In genomic region chr1:157183043-157183442, GRCm38 (mm10) we compare ENCODE assay signal across 19 mouse cellular contexts.
DNase-seq lines count a peak whose midpoint lies in the region; ATAC-seq lines count a peak whose summit lies in the region.
"Had no signal": no experiment of that assay in that cellular context is flagged by ENCODE, and none has a peak within 500 bp of the region (broad histone marks: within the 10 kb centered on the region; RNA-seq: fewer than 3 reads in every experiment).

No protein-coding gene starts in this region.

- no peak overlapping the region for H3K4me3 ChIP-seq in limb, embryonic 10.5 days
- H3K4me3 ChIP-seq in heart, embryonic 11.5 days (ENCODE audit: low read depth, low read length), result no peak overlapping the region
- H3K4me3 ChIP-seq: embryonic facial prominence, embryonic 13.5 days; gastrocnemius, adult 2 months; heart, embryonic 12.5 days; hindbrain, embryonic 15.5 days; liver, embryonic 12.5 days had no signal

- 77% methylated on average over 3 of the region's 3 CpGs for WGBS in limb, embryonic 10.5 days
- WGBS in heart, embryonic 11.5 days (ENCODE audit: insufficient replicate concordance), result 49% methylated on average over 3 of the region's 3 CpGs

- no peak for ATAC-seq in heart, embryonic 11.5 days (replicated peaks; ENCODE audit: insufficient number of reproducible peaks, low FRiP score, low TSS enrichment)
- ATAC-seq: intestine, postnatal 0 days; liver, embryonic 12.5 days had no signal

- peak; percentile 45 for DNase-seq in heart, adult 11 months
- DNase-seq in heart, postnatal 36 days, result no peak
- DNase-seq in left cerebral cortex, adult 18-20 months (ENCODE audit: low spot score in 2 of 2), result peak; percentile 24 to 38
- DNase-seq in left cerebral cortex, adult 9 months (ENCODE audit: low spot score in 2 of 2), result peak; percentile 61 to 65
- DNase-seq in right cerebral cortex, postnatal 10 days (ENCODE audit: low spot score in 2 of 2), result peak; percentile 46 to 71
- no peak for DNase-seq in limb, embryonic 10.5 days (ENCODE audit: low spot score)
- no peak for DNase-seq in cerebellum, postnatal 36 days
- DNase-seq: adrenal gland, adult 8-10 months; cerebellum, postnatal 10 days; gastrocnemius, adult 2 months; heart, postnatal 14 days; lung, adult 2 months; lung, postnatal 4 days had no signal

- no peaks in the 10 kb centered on the region for H3K27me3 ChIP-seq in limb, embryonic 10.5 days (ENCODE audit: low read depth, poor library complexity, severe bottlenecking)
- no peaks in the 10 kb centered on the region for H3K27me3 ChIP-seq in heart, embryonic 11.5 days (ENCODE audit: control insufficient read depth, insufficient read depth, low read length)
- H3K27me3 ChIP-seq: embryonic facial prominence, embryonic 13.5 days; heart, embryonic 12.5 days; hindbrain, embryonic 15.5 days; liver, embryonic 12.5 days had no signal

- H3K9me3 ChIP-seq in limb, embryonic 10.5 days (replicated peaks), result no peaks in the 10 kb centered on the region
- no peaks in the 10 kb centered on the region for H3K9me3 ChIP-seq in heart, embryonic 11.5 days (replicated peaks; ENCODE audit: control insufficient read depth, low read length)
- H3K9me3 ChIP-seq: embryonic facial prominence, embryonic 13.5 days; heart, embryonic 12.5 days; hindbrain, embryonic 15.5 days; liver, embryonic 12.5 days had no signal

- intact Hi-C loops in heart, postnatal 36 days (cut with DNase I), result no loop called here

- H3K36me3 ChIP-seq in limb, embryonic 10.5 days, result no peaks in the 10 kb centered on the region
- no peaks in the 10 kb centered on the region for H3K36me3 ChIP-seq in heart, embryonic 11.5 days (ENCODE audit: control insufficient read depth, insufficient read depth, low read length)
- H3K36me3 ChIP-seq: embryonic facial prominence, embryonic 13.5 days; heart, embryonic 12.5 days; hindbrain, embryonic 15.5 days; liver, embryonic 12.5 days had no signal

- H3K9ac ChIP-seq in heart, embryonic 11.5 days (ENCODE audit: low read depth, low read length), result no peak overlapping the region
- H3K9ac ChIP-seq: embryonic facial prominence, embryonic 13.5 days; heart, embryonic 12.5 days; hindbrain, embryonic 15.5 days; liver, embryonic 12.5 days had no signal

- no peak overlapping the region for H3K4me2 ChIP-seq in heart, embryonic 11.5 days
- H3K4me2 ChIP-seq: embryonic facial prominence, embryonic 13.5 days; heart, embryonic 12.5 days; hindbrain, embryonic 15.5 days; liver, embryonic 12.5 days had no signal

- H3K27ac ChIP-seq in limb, embryonic 10.5 days, result no peak overlapping the region
- H3K27ac ChIP-seq in heart, embryonic 11.5 days (ENCODE audit: low read depth, low read length), result no peak overlapping the region
- H3K27ac ChIP-seq: embryonic facial prominence, embryonic 13.5 days; gastrocnemius, adult 2 months; hindbrain, embryonic 15.5 days; liver, embryonic 12.5 days had no signal

- peaks cover 15% of the 10 kb centered on the region for H3K4me1 ChIP-seq in limb, embryonic 10.5 days
- peaks cover 19% of the 10 kb centered on the region for H3K4me1 ChIP-seq in heart, embryonic 11.5 days (ENCODE audit: control insufficient read depth, insufficient read depth, low read length)
- H3K4me1 ChIP-seq: liver, embryonic 12.5 days had no signal

Comparison
In these comparisons a context has a peak if more than half of its experiments do, and no peak if none do; other contexts are left out.
1. DNase-seq: peak in heart, adult 11 months (single experiment), left cerebral cortex, adult 18-20 months (2 of 2), left cerebral cortex, adult 9 months (2 of 2) and right cerebral cortex, postnatal 10 days (2 of 2); none in heart, postnatal 36 days (0 of 2), limb, embryonic 10.5 days (single experiment) and cerebellum, postnatal 36 days (0 of 2).